Mouse (Mus musculus): ENCODE measurements at regions not wholly inside any gene's neighbourhood (a gene's known extent, or its start where the extent isn't known, plus 50 kb on each side); places are given as distances from the start of the nearest gene placed in this dataset.
"Not testable (repeated sequence)": the region's sequence is repeated elsewhere in the genome, so short reads cannot be mapped to it uniquely, and the experiment has no call there.

GRCm38 (mm10) chr6:107218721-107219120 is 310.8 kb upstream of the Lrrn1 start:
- DNase-seq (no peak), ATAC-seq (ENCODE audit: low read depth) (no peak)
- Histone ChIP-seq H3K9ac (no peak overlapping the region), H3K27ac (no peak overlapping the region), H3K36me3 (no peaks in the 10 kb centered on the region), H3K4me2 (no peak overlapping the region), H3K4me1 (replicated peaks) (no peaks in the 10 kb centered on the region), H3K27me3 (no peaks in the 10 kb centered on the region), H3K4me3 (replicated peaks) (no peak overlapping the region), H3K9me3 (replicated peaks) (no peaks in the 10 kb centered on the region)
- 66% methylated on average over 4 of the region's 4 CpGs for WGBS (ENCODE audit: insufficient replicate concordance)

GRCm38 (mm10) chr6:107222602-107223001 is 307.0 kb upstream of the Lrrn1 start:
- no peak overlapping the region for H3K27ac ChIP-seq
- no peak for DNase-seq
- H3K4me1 ChIP-seq (replicated peaks) = no peaks in the 10 kb centered on the region
- H3K4me3 ChIP-seq (replicated peaks) = no peak overlapping the region
- ATAC-seq (ENCODE audit: low read depth) = no peak
- H3K4me2 ChIP-seq = no peak overlapping the region
- H3K9ac ChIP-seq = no peak overlapping the region
- no peaks in the 10 kb centered on the region for H3K27me3 ChIP-seq
- no peaks in the 10 kb centered on the region for H3K9me3 ChIP-seq (replicated peaks)
- 37% methylated on average over 3 of the region's 3 CpGs for WGBS (ENCODE audit: insufficient replicate concordance)
- H3K36me3 ChIP-seq = no peaks in the 10 kb centered on the region

- H3K4me1 ChIP-seq (replicated peaks); H3K36me3 ChIP-seq; DNase-seq; H3K4me2 ChIP-seq; H3K27me3 ChIP-seq; H3K9me3 ChIP-seq (replicated peaks); H3K4me3 ChIP-seq (replicated peaks); H3K27ac ChIP-seq; ATAC-seq (ENCODE audit: low read depth); H3K9ac ChIP-seq: not testable (repeated sequence)
- 73% methylated on average over 6 of the region's 6 CpGs for WGBS (ENCODE audit: insufficient replicate concordance)
Observed at GRCm38 (mm10) chr6:107229843-107230242, 299.7 kb upstream of the Lrrn1 start.

GRCm38 (mm10) chr6:107237692-107238091 is 291.9 kb upstream of the Lrrn1 start:
- Histone ChIP-seq H3K4me1 (replicated peaks) (no peaks in the 10 kb centered on the region), H3K4me2 (no peak overlapping the region), H3K4me3 (replicated peaks) (no peak overlapping the region), H3K9ac (no peak overlapping the region), H3K27ac (no peak overlapping the region), H3K36me3 (no peaks in the 10 kb centered on the region), H3K27me3 (no peaks in the 10 kb centered on the region), H3K9me3 (replicated peaks) (no peaks in the 10 kb centered on the region)
- 71% methylated on average over 3 of the region's 3 CpGs for WGBS (ENCODE audit: insufficient replicate concordance)
- DNase-seq (no peak), ATAC-seq (ENCODE audit: low read depth) (no peak)

GRCm38 (mm10) chr6:107243981-107244380 is 285.6 kb upstream of the Lrrn1 start:
- Histone ChIP-seq H3K36me3 (no peaks in the 10 kb centered on the region), H3K9ac (no peak overlapping the region), H3K27ac (no peak overlapping the region), H3K4me1 (replicated peaks) (no peaks in the 10 kb centered on the region), H3K27me3 (no peaks in the 10 kb centered on the region), H3K4me3 (replicated peaks) (no peak overlapping the region), H3K4me2 (no peak overlapping the region), H3K9me3 (replicated peaks) (no peaks in the 10 kb centered on the region)
- DNase-seq (no peak), ATAC-seq (ENCODE audit: low read depth) (no peak)
- 43% methylated on average over 3 of the region's 3 CpGs for WGBS (ENCODE audit: insufficient replicate concordance)

GRCm38 (mm10) chr6:107280348-107280747 is 249.2 kb upstream of the Lrrn1 start:
- ATAC-seq (ENCODE audit: low read depth) (no peak), DNase-seq (no peak)
- Histone ChIP-seq H3K36me3 (no peaks in the 10 kb centered on the region), H3K9ac (no peak overlapping the region), H3K4me3 (replicated peaks) (no peak overlapping the region), H3K27ac (no peak overlapping the region), H3K4me1 (replicated peaks) (no peaks in the 10 kb centered on the region), H3K4me2 (no peak overlapping the region), H3K27me3 (no peaks in the 10 kb centered on the region), H3K9me3 (replicated peaks) (no peaks in the 10 kb centered on the region)
- WGBS (ENCODE audit: insufficient replicate concordance) = 83% methylated on average over 15 of the region's 15 CpGs

- H3K9ac ChIP-seq = no peak overlapping the region
- no peaks in the 10 kb centered on the region for H3K9me3 ChIP-seq (replicated peaks)
- no peaks in the 10 kb centered on the region for H3K36me3 ChIP-seq
- no peak overlapping the region for H3K27ac ChIP-seq
- ATAC-seq (ENCODE audit: low read depth) (no peak), DNase-seq (no peak)
- H3K4me2 ChIP-seq = no peak overlapping the region
- H3K27me3 ChIP-seq = no peaks in the 10 kb centered on the region
- no peak overlapping the region for H3K4me3 ChIP-seq (replicated peaks)
- WGBS (ENCODE audit: insufficient replicate concordance) = 54% methylated on average over 3 of the region's 3 CpGs
- H3K4me1 ChIP-seq (replicated peaks) = no peaks in the 10 kb centered on the region
Observed at GRCm38 (mm10) chr6:107290850-107291249, 238.7 kb upstream of the Lrrn1 start.

- WGBS (ENCODE audit: insufficient replicate concordance) = 60% methylated on average over 1 of the region's 1 CpGs
- no peak for DNase-seq
- Histone ChIP-seq H3K27ac (no peak overlapping the region), H3K9ac (no peak overlapping the region), H3K36me3 (no peaks in the 10 kb centered on the region), H3K27me3 (no peaks in the 10 kb centered on the region), H3K9me3 (replicated peaks) (peaks cover 4% of the 10 kb centered on the region; the same call in 1 of the 2 replicates), H3K4me2 (no peak overlapping the region), H3K4me1 (replicated peaks) (no peaks in the 10 kb centered on the region), H3K4me3 (replicated peaks) (no peak overlapping the region)
- ATAC-seq (ENCODE audit: low read depth) = no peak
Observed at GRCm38 (mm10) chr6:107303676-107304369, 225.7 kb upstream of the Lrrn1 start.

GRCm38 (mm10) chr6:107319565-107319964 is 210.0 kb upstream of the Lrrn1 start:
- Histone ChIP-seq H3K27me3 (no peaks in the 10 kb centered on the region), H3K36me3 (no peaks in the 10 kb centered on the region), H3K27ac (no peak overlapping the region), H3K4me2 (no peak overlapping the region), H3K9ac (no peak overlapping the region), H3K9me3 (replicated peaks) (no peaks in the 10 kb centered on the region), H3K4me3 (replicated peaks) (no peak overlapping the region), H3K4me1 (replicated peaks) (no peaks in the 10 kb centered on the region)
- WGBS (ENCODE audit: insufficient replicate concordance) = 49% methylated on average over 1 of the region's 1 CpGs
- no peak for DNase-seq
- ATAC-seq (ENCODE audit: low read depth) = no peak

- Histone ChIP-seq H3K9me3 (replicated peaks) (no peaks in the 10 kb centered on the region), H3K4me3 (replicated peaks) (no peak overlapping the region), H3K27me3 (no peaks in the 10 kb centered on the region), H3K27ac (no peak overlapping the region), H3K9ac (no peak overlapping the region), H3K4me1 (replicated peaks) (no peaks in the 10 kb centered on the region), H3K4me2 (no peak overlapping the region), H3K36me3 (no peaks in the 10 kb centered on the region)
- DNase-seq = no peak
- ATAC-seq (ENCODE audit: low read depth) = no peak
- 60% methylated on average over 4 of the region's 4 CpGs for WGBS (ENCODE audit: insufficient replicate concordance)
Observed at GRCm38 (mm10) chr6:107350503-107350902, 179.1 kb upstream of the Lrrn1 start.

- no peak overlapping the region for H3K9ac ChIP-seq
- no peaks in the 10 kb centered on the region for H3K36me3 ChIP-seq
- no peak overlapping the region for H3K4me3 ChIP-seq (replicated peaks)
- no peak overlapping the region for H3K4me2 ChIP-seq
- DNase-seq = no peak
- H3K27ac ChIP-seq = no peak overlapping the region
- H3K9me3 ChIP-seq (replicated peaks) = no peaks in the 10 kb centered on the region
- no peaks in the 10 kb centered on the region for H3K27me3 ChIP-seq
- ATAC-seq (ENCODE audit: low read depth) = no peak
- no peaks in the 10 kb centered on the region for H3K4me1 ChIP-seq (replicated peaks)
Observed at GRCm38 (mm10) chr6:107375274-107375673, 154.3 kb upstream of the Lrrn1 start.

- H3K9ac ChIP-seq = no peak overlapping the region
- no peaks in the 10 kb centered on the region for H3K36me3 ChIP-seq
- no peaks in the 10 kb centered on the region for H3K9me3 ChIP-seq (replicated peaks)
- no peak for ATAC-seq (ENCODE audit: low read depth)
- H3K27ac ChIP-seq = no peak overlapping the region
- no peaks in the 10 kb centered on the region for H3K27me3 ChIP-seq
- H3K4me2 ChIP-seq = no peak overlapping the region
- H3K4me3 ChIP-seq (replicated peaks) = no peak overlapping the region
- no peaks in the 10 kb centered on the region for H3K4me1 ChIP-seq (replicated peaks)
- WGBS (ENCODE audit: insufficient replicate concordance) = 58% methylated on average over 1 of the region's 1 CpGs
- DNase-seq = no peak
Observed at GRCm38 (mm10) chr6:107378489-107378888, 151.1 kb upstream of the Lrrn1 start.
